Mouse (Mus musculus) spleen, postnatal 10 days (tissue): ENCODE data around the gene Tnk1.

ENCODE experiments used
- DNase-seq, 2 experiments: peaks; one replicate each; pipeline ENCODE4 v3.0.0; 2021 to 2022; ENCODE audit warnings: low spot score in 2 of 2

Tnk1 gene

DNA sequence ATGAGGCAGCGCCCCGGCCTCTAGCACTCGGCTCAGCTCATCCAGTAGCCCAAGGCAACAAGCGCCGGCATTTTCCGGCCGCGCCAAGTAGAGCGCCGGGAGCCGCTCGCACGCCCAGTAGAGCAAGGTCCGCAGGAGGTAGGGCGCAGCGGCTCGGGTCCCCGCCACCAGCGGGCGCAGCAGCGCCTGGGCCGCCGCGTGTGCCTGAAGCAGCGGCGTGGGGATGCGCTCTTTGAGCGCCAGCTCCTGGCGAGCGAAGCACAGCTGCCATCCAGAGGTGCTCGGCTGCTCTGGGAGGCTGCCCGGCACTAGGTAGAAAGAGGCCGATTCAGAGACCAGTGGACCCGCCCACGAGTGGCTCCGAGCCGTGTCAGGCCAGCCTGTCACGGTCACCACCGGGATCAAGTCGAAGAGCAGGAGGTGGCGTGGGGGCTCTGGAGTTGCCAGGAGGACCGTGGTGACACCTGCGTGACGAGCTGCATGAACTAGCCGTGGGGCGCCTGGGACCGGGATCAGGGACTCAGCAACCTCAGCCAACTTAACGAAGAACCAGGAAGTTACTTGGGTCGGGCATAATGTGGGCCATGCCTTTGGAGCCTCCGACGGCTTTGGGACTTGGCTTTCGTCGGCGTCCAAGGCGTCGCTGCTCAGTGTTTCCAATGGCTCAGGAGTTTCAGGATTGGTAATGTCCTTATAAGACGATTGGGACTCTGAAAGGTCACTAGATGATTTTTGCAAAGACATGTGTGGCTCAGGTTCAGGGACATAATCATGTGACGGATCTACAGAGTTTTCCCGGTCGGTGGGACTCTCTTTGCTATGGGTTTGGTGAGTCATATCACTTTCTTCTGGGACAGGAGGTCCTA, 54.5 kb downstream of the Tnk1 start:
- peak; percentile 52 to 78 for DNase-seq

DNA sequence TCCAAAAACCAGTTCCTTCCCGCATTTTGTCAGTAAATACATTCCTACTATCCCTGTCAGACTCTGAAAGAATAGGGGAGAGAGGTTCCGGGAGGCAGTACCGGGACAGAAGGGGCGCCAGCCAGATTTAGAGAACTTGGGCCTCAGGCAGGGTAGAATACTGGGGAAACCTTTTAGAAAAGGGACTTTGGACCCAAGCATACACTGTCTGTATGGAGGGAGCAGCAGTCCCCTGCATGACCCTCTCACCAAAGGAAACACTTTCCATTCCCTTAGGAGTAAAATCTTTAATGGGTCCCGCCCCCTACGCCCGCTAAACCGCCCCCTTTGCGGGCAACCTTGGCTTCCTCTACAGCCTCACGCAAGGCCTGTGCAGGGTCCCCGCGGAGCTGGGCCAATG, 55.2 kb downstream of the Tnk1 start:
- no peak for DNase-seq

DNA sequence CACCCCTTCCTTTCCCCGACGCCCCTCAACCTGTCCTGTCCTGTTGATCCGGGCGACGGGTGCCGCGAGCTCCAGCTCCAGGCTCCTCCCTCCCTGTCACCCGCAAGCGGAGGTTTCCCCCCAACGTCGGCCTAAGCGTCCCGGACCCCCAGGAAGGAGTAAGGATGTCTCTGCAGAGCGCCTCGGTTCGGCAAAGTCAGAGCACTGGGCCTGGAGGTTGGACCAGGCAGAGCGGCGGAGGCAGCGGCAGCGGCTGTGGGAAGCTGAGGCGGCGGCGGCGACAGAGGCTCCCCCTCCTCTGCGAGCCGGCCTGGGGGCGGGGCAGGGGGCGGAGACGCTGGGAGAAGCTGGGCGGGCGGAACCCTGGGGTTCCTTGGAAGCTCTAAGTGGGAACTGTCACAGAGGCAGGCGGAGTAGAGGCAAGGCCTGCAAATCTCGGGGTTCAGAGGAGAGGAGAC, 55.9 kb downstream of the Tnk1 start:
- DNase-seq = peak; percentile 34 to 67

- no peak for DNase-seq
These were observed 57.1 kb downstream of the Tnk1 start, which contains the start of gene Fgf11 for GRCm38 (mm10) chr11:69801379-69801977. TSS of gene Fgf11 (minus strand) at chr11:69801857.
